15 mouse cellular contexts compared by ENCODE assay signal in genomic region chr14:76216446-76217177, GRCm38 (mm10).
DNase-seq lines count a peak whose midpoint lies in the region; ATAC-seq and TF ChIP-seq lines count a peak whose summit lies in the region.
"Had no signal": no experiment of that assay in that cellular context is flagged by ENCODE, and none has a peak within 500 bp of the region (broad histone marks: within the 10 kb centered on the region; RNA-seq: fewer than 3 reads in every experiment).

No protein-coding gene starts in this region.

- no peak for TF ChIP-seq EP300 in liver, embryonic 14.5 days (IDR thresholded peaks at IDR 0.05; ENCODE audit: low read depth)

- H3K4me1 ChIP-seq in liver, embryonic 11.5 days (replicated peaks; ENCODE audit: control insufficient read depth, insufficient read depth, low read length) = 0 out of 2 replicates have a peak, but pooled peaks cover under 1% of the 10 kb centered on the region
- peaks cover 2 to 5% of the 10 kb centered on the region in 2 experiments; a peak in 2 of 4 replicates for H3K4me1 ChIP-seq in liver, embryonic 14.5 days (replicated peaks; ENCODE audit: control insufficient read depth in 2 of 2, insufficient read depth in 2 of 2, low read length in 1 of 2)
- H3K4me1 ChIP-seq in stomach, embryonic 15.5 days = no peaks in the 10 kb centered on the region
- H3K4me1 ChIP-seq: lung, embryonic 15.5 days had no signal

- no peak for TF ChIP-seq CTCF in liver, embryonic 14.5 days (IDR thresholded peaks at IDR 0.05; ENCODE audit: low read depth)

- ATAC-seq in liver, embryonic 11.5 days (replicated peaks; ENCODE audit: low FRiP score) = no peak
- peak; percentile 45; the same call in 1 of the 2 replicates for ATAC-seq in common myeloid progenitor, adult 5-6 weeks (replicated peaks; ENCODE audit: low read depth, poor library complexity, severe bottlenecking)
- no peak for ATAC-seq in liver, embryonic 14.5 days (ENCODE audit: insufficient read depth)
- ATAC-seq in stomach, embryonic 15.5 days (ENCODE audit: insufficient read depth, low FRiP score, low read depth) = no peak
- ATAC-seq: forebrain, embryonic 16.5 days had no signal

- no peak overlapping the region for H3K9ac ChIP-seq in liver, embryonic 11.5 days (ENCODE audit: low read depth, low read length)
- no peak overlapping the region for H3K9ac ChIP-seq in liver, embryonic 14.5 days (replicated peaks)
- H3K9ac ChIP-seq in stomach, embryonic 15.5 days = no peak overlapping the region
- H3K9ac ChIP-seq: hindbrain, embryonic 15.5 days; lung, embryonic 15.5 days; midbrain, embryonic 12.5 days had no signal

- no peaks in the 10 kb centered on the region for H3K36me3 ChIP-seq in liver, embryonic 11.5 days (ENCODE audit: control insufficient read depth, insufficient read depth, low read length)
- H3K36me3 ChIP-seq in liver, embryonic 14.5 days (replicated peaks; ENCODE audit: control insufficient read depth, insufficient read depth, low read depth) = no peaks in the 10 kb centered on the region
- no peaks in the 10 kb centered on the region for H3K36me3 ChIP-seq in stomach, embryonic 15.5 days
- H3K36me3 ChIP-seq: hindbrain, embryonic 15.5 days; lung, embryonic 15.5 days; midbrain, embryonic 12.5 days had no signal

- no peaks in the 10 kb centered on the region for H3K27me3 ChIP-seq in liver, embryonic 11.5 days (replicated peaks; ENCODE audit: control insufficient read depth, insufficient read depth, low read length)
- no peaks in the 10 kb centered on the region for H3K27me3 ChIP-seq in liver, embryonic 14.5 days (ENCODE audit: control insufficient read depth, insufficient read depth, low read length)
- no peaks in the 10 kb centered on the region for H3K27me3 ChIP-seq in stomach, embryonic 15.5 days (replicated peaks)
- H3K27me3 ChIP-seq: hindbrain, embryonic 15.5 days; lung, embryonic 15.5 days; midbrain, embryonic 12.5 days had no signal

- peak overlapping the region; percentile 4; the same call in 1 of the 2 replicates for H3K4me2 ChIP-seq in liver, embryonic 11.5 days
- H3K4me2 ChIP-seq in liver, embryonic 14.5 days (ENCODE audit: low read depth) = peak overlapping the region; percentile 17
- no peak overlapping the region; the same call in 1 of the 2 replicates for H3K4me2 ChIP-seq in stomach, embryonic 15.5 days
- H3K4me2 ChIP-seq: hindbrain, embryonic 15.5 days; lung, embryonic 15.5 days; midbrain, embryonic 12.5 days had no signal

- WGBS in liver, embryonic 11.5 days = 64% methylated on average over 12 of the region's 12 CpGs
- 46% methylated on average over 12 of the region's 12 CpGs for WGBS in liver, embryonic 14.5 days (ENCODE audit: insufficient replicate concordance)
- WGBS in stomach, embryonic 15.5 days = 67% methylated on average over 12 of the region's 12 CpGs

- DNase-seq in liver, embryonic 11.5 days (ENCODE audit: low spot score) = no peak
- no peak for DNase-seq in liver
- DNase-seq in liver, embryonic 14.5 days (ENCODE audit: low read depth in 3 of 3, low spot score in 3 of 3) = no peak
- no peak for DNase-seq in lung, postnatal 36 days
- no peak for DNase-seq in cerebellum, postnatal 25 days
- no peak for DNase-seq in layer of hippocampus, postnatal 14 days (ENCODE audit: low spot score in 2 of 2)
- DNase-seq: cerebellum, adult 11 months; left cerebral cortex, postnatal 4 days had no signal

- H3K27ac ChIP-seq in liver, embryonic 11.5 days (ENCODE audit: low read depth, low read length) = no peak overlapping the region
- H3K27ac ChIP-seq in liver, embryonic 14.5 days = no peak overlapping the region
- peak overlapping the region; percentile 79 for H3K27ac ChIP-seq in stomach, embryonic 15.5 days
- H3K27ac ChIP-seq: heart, adult 2 months; hindbrain, embryonic 15.5 days; lung, embryonic 15.5 days; midbrain, embryonic 12.5 days had no signal

- no peaks in the 10 kb centered on the region for H3K9me3 ChIP-seq in liver, embryonic 11.5 days (ENCODE audit: control insufficient read depth, low read length)
- no peaks in the 10 kb centered on the region for H3K9me3 ChIP-seq in liver, embryonic 14.5 days (ENCODE audit: control insufficient read depth, low read length)
- H3K9me3 ChIP-seq in stomach, embryonic 15.5 days = no peaks in the 10 kb centered on the region
- H3K9me3 ChIP-seq: hindbrain, embryonic 15.5 days had no signal

- H3K4me3 ChIP-seq in liver, embryonic 11.5 days (ENCODE audit: low read depth, low read length) = no peak overlapping the region
- no peak overlapping the region for H3K4me3 ChIP-seq in liver, embryonic 14.5 days (ENCODE audit: insufficient read depth in 1 of 2, low read depth in 2 of 2, low read length in 2 of 2)
- no peak overlapping the region for H3K4me3 ChIP-seq in stomach, embryonic 15.5 days (replicated peaks)
- H3K4me3 ChIP-seq: heart, adult 2 months; hindbrain, embryonic 15.5 days; lung, embryonic 15.5 days; midbrain, embryonic 12.5 days had no signal
